Mouse (Mus musculus) pancreas, adult 10 weeks (tissue): ENCODE data around the gene Lenep. TPM values are rescaled to one million over a fixed set of nuclear protein-coding genes. Genes with fewer than 3 reads are reported as not detected.

Source experiments
- polyA plus RNA-seq: library from polyadenylated mRNA; stranded (reverse); fragments of 350-450 nt; fragmentation: Illumina TruSeq; extraction: RNeasy Lipid Tissue Mini Kit (QIAGEN cat#74804); gene quantifications from one replicate; pipeline ENCODE4 v1.2.3, GENCODE M21; 2015; ENCODE audit warnings: low read depth, low replicate concordance; ENCODE audit not compliant: insufficient read depth

The Lenep gene
- 0.83 TPM for polyA plus RNA-seq

GRCm38 (mm10) chr3:89402693-89403092 lies at the start of gene Lenep:
Gene Lenep, minus strand, starts transcription at chr3:89402793.

GRCm38 (mm10) chr3:89436176-89437113 lies 33.9 kb upstream of the Lenep start, which contains the start of gene Pbxip1:
Gene Pbxip1, plus strand, starts transcription at chr3:89436706.

GRCm38 (mm10) chr3:89430171-89431159 lies 27.9 kb upstream of the Lenep start, which contains the start of gene Pygo2:
Gene Pygo2, plus strand, starts transcription at chr3:89430214.

GRCm38 (mm10) chr3:89418170-89418860 lies 15.7 kb upstream of the Lenep start, which contains the start of the genes Cks1b and Shc1:
Gene Cks1b, minus strand, starts transcription at chr3:89418383.
Gene Shc1, plus strand, starts transcription at chr3:89418443.

GRCm38 (mm10) chr3:89411490-89412393 lies 9.1 kb upstream of the Lenep start, which contains the start of gene Flad1:
Gene Flad1, minus strand, starts transcription at chr3:89411870.

GRCm38 (mm10) chr3:89394006-89394893 lies 8.3 kb downstream of the Lenep start, which contains the start of gene Zbtb7b:
Gene Zbtb7b, minus strand, starts transcription at chr3:89394776.

GRCm38 (mm10) chr3:89365153-89365485 lies 37.5 kb downstream of the Lenep start, which contains the start of gene Dcst1:
Gene Dcst1, minus strand, starts transcription at chr3:89365253.

GRCm38 (mm10) chr3:89361675-89362074 lies 40.9 kb downstream of the Lenep start, which contains the start of gene Dcst2:
Gene Dcst2, plus strand, starts transcription at chr3:89361975.

Other genes starting within 250 kb of the Lenep start
- gene Hcn3, start 242.6 kb downstream of the Lenep start, polyA plus RNA-seq = 1.8 TPM
- 30.4 TPM for gene Clk2, start 238.0 kb downstream of the Lenep start, polyA plus RNA-seq
- gene Scamp3, start 225.3 kb downstream of the Lenep start, polyA plus RNA-seq = 15.8 TPM
- gene Fam189b, start 219.7 kb downstream of the Lenep start, polyA plus RNA-seq = 5.7 TPM
- gene Gba, start 199.9 kb downstream of the Lenep start, polyA plus RNA-seq = 18.0 TPM
- gene Thbs3, start 187.6 kb downstream of the Lenep start, polyA plus RNA-seq = 20.7 TPM
- 31.8 TPM for gene Mtx1, start 175.7 kb downstream of the Lenep start, polyA plus RNA-seq
- 71.5 TPM for gene Muc1, start 173.7 kb downstream of the Lenep start, polyA plus RNA-seq
- 94.1 TPM for gene Krtcap2, start 156.8 kb downstream of the Lenep start, polyA plus RNA-seq
- 2.9 TPM for gene Trim46, start 156.5 kb downstream of the Lenep start, polyA plus RNA-seq
- 46.0 TPM for gene Dpm3, start 143.4 kb downstream of the Lenep start, polyA plus RNA-seq
- 48.2 TPM for gene Slc50a1, start 132.2 kb downstream of the Lenep start, polyA plus RNA-seq
- gene Efna1, start 121.7 kb downstream of the Lenep start, polyA plus RNA-seq = 15.3 TPM
- not detected for gene Efna3, start 79.8 kb downstream of the Lenep start, polyA plus RNA-seq
- gene Efna4, start 64.8 kb downstream of the Lenep start, polyA plus RNA-seq = 0.52 TPM
- gene Adam15, start 52.8 kb downstream of the Lenep start, polyA plus RNA-seq = 66.8 TPM
- not detected for gene Dcst2, start 40.8 kb downstream of the Lenep start, polyA plus RNA-seq
- gene Dcst1, start 37.5 kb downstream of the Lenep start, polyA plus RNA-seq = not detected
- gene Zbtb7b, start 8.0 kb downstream of the Lenep start, polyA plus RNA-seq = 9.6 TPM
- 5.6 TPM for gene Flad1, start 9.1 kb upstream of the Lenep start, polyA plus RNA-seq
- 5.7 TPM for gene Cks1b, start 15.6 kb upstream of the Lenep start, polyA plus RNA-seq
- 14.1 TPM for gene Shc1, start 15.7 kb upstream of the Lenep start, polyA plus RNA-seq
- gene Pygo2, start 27.4 kb upstream of the Lenep start, polyA plus RNA-seq = 15.3 TPM
- 14.1 TPM for gene Pbxip1, start 33.9 kb upstream of the Lenep start, polyA plus RNA-seq
- 5.8 TPM for gene Pmvk, start 51.7 kb upstream of the Lenep start, polyA plus RNA-seq
- 1.5 TPM for gene Kcnn3, start 117.4 kb upstream of the Lenep start, polyA plus RNA-seq